Mouse (Mus musculus) stomach, postnatal 0 days (tissue): ENCODE measurements around the gene Idh3a. TPM values are rescaled to one million over a fixed set of nuclear protein-coding genes. Genes with fewer than 3 reads are reported as not detected.
A peak's percentile ranks its signal among the peaks of the same experiment; 100 is the strongest.

Experiments used
- ATAC-seq: fragments of 200-750 bp; cut with Nextera tagmentation; 2 replicates; pipeline ENCODE4 v1.8.0; 2017; ENCODE audit not compliant: low FRiP score, low TSS enrichment
- DNase-seq: peaks from one replicate; pipeline ENCODE4 v3.0.0-alpha.2; 2016; ENCODE audit warnings: low spot score
- H3K27ac ChIP-seq: fragments of 300-500 bp; sonication (generic); replicated peaks from 2 replicates; pipeline ENCODE4 v1.5.1; 2014; ENCODE audit warnings: mild to moderate bottlenecking, control low read depth
- H3K27me3 ChIP-seq: fragments of 300-500 bp; sonication (generic); 2 replicates; pipeline ENCODE4 v1.6.1; 2014; ENCODE audit warnings: low read length; ENCODE audit not compliant: control insufficient read depth, insufficient read depth
- H3K36me3 ChIP-seq: fragments of 300-500 bp; sonication (generic); 2 replicates; pipeline ENCODE4 v1.6.1; 2014; ENCODE audit warnings: low read length, mixed read lengths; ENCODE audit not compliant: control insufficient read depth, insufficient read depth
- H3K4me1 ChIP-seq: fragments of 300-500 bp; sonication (generic); replicated peaks from 2 replicates; pipeline ENCODE4 v1.6.1; 2014; ENCODE audit warnings: antibody characterized with exemption; ENCODE audit not compliant: control insufficient read depth, insufficient read depth
- H3K4me2 ChIP-seq: fragments of 300-500 bp; sonication (generic); replicated peaks from 2 replicates; pipeline ENCODE4 v1.6.1; 2014; ENCODE audit warnings: low read depth, mild to moderate bottlenecking, control low read depth, moderate library complexity
- H3K4me3 ChIP-seq: fragments of 300-500 bp; sonication (generic); 2 replicates; pipeline ENCODE4 v1.5.1; 2014; ENCODE audit warnings: low read depth, low read length, control low read depth
- H3K9ac ChIP-seq: fragments of 300-500 bp; sonication (generic); 2 replicates; pipeline ENCODE4 v1.6.1; 2014; ENCODE audit warnings: mild to moderate bottlenecking, low read length, control low read depth, mixed read lengths
- H3K9me3 ChIP-seq: fragments of 300-500 bp; sonication (generic); 2 replicates; pipeline ENCODE4 v1.6.1; 2016; ENCODE audit warnings: low read length; ENCODE audit not compliant: control insufficient read depth
- CTCF ChIP-seq: IDR thresholded peaks from 2 replicates; pipeline ENCODE4 v1.5.1; 2016; ENCODE audit warnings: antibody characterized with exemption, low read depth, mild to moderate bottlenecking, moderate library complexity
- EP300 ChIP-seq: optimal IDR thresholded peaks from 2 replicates; pipeline ENCODE3; 2016; ENCODE audit warnings: antibody characterized with exemption
- WGBS: fragments of 180-500 bp; shearing (Covaris S2); extraction: QIAGEN DNeasy Blood & Tissue Kit; methylation state at CpG from one replicate; pipeline ENCODE4 v1.1.7; 2014; 5-methylcytosine and 5-hydroxymethylcytosine counted together
- polyA plus RNA-seq: library from polyadenylated mRNA; unstranded; fragments of >200 nt; fragmentation: Nextera tagmentation; extraction: Ambion mirVana; gene quantifications from 2 replicates; pipeline ENCODE4 v1.2.1, GENCODE M21; 2015

Gene Idh3a
- 105 TPM in 2 replicates for polyA plus RNA-seq

DNA sequence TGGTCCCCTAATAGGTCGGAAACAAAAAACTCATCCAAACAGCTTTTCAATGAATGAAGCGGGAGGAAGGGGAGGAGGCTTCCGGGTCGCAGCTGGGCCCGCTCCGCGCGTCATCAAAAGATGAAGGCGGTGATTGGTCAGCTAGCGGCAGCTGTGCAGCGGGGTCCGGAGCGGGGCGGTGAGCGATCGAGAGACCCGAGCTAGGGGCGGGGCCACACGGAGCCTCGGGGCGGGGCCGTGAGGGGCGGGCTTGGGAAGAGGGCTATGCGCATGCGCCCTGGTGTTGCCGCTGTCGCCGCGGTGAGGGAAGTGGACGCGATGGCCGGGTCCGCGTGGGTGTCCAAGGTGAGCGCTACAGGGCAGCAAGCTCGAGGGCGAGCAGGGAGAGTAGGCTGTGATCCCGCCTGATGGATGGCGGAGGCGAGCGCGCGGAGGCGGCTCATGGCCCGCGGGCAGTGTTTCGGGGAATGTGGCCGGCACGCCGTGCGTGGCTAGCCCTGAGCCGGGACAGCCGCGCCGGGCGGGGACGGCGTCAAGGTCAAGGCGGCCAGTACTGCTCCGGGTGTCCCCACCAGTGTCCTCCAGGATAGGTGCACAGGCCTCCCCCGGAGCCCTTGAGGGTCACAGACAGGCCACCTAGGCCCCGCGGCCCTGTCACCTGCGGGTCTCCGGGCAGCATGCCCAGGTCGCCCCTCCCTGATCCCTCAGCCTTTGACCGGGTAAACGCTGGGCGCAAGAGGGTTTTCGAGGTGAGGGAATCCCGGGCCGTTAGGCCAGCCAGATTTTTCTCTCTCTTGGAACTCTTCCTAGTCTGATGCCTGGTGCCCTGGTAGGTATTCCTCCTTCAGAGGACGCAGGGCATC, at the start of gene Idh3a:
Idh3a (plus strand) TSS at position 136 of the 863 bp plus-strand sequence.
- no peaks in the 10 kb centered on the region for H3K4me1 ChIP-seq
- H3K27me3 ChIP-seq, result no peaks in the 10 kb centered on the region
- no peaks in the 10 kb centered on the region for H3K9me3 ChIP-seq
- WGBS, result under 1% methylated on average over 71 of the region's 73 CpGs
- peak; percentile 99 for ATAC-seq
- H3K9ac ChIP-seq, result peak within 1 kb of the TSS; percentile 81
- DNase-seq, result peak; percentile 98
- H3K36me3 ChIP-seq, result no peaks in the 10 kb centered on the region
- TF ChIP-seq CTCF (no peak), EP300 (no peak)
- H3K4me2 ChIP-seq, result peak within 1 kb of the TSS; percentile 97
- peak within 1 kb of the TSS; percentile 89 for H3K4me3 ChIP-seq
- H3K27ac ChIP-seq, result peak within 1 kb of the TSS; percentile 61; the same call in 1 of the 2 replicates

DNA sequence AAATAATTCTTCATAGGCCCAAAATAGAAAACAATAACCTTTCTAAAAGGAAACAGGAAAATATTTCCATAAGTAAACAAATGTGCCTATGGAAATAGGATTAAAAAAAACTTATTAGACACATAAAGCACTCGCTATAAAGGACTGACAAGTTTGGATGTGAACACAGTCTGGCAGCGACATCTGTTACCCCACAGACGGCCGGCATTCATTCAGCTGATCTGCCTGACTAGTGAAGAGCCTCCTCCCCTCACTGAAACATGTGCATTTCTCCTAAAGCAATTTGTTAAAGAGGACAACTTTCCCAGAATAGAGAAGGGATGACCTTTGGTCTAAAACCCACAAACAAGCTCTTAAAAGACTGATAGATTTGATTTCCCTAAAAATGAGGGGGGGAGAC, 49.1 kb upstream of the Idh3a start:
- Histone ChIP-seq H3K27me3 (no peaks in the 10 kb centered on the region), H3K4me1 (no peaks in the 10 kb centered on the region), H3K4me2 (no peak overlapping the region), H3K27ac (no peak overlapping the region), H3K36me3 (no peaks in the 10 kb centered on the region), H3K9me3 (no peaks in the 10 kb centered on the region), H3K9ac (no peak overlapping the region), H3K4me3 (no peak overlapping the region)
- DNase-seq (no peak), ATAC-seq (no peak)
- TF ChIP-seq CTCF (no peak), EP300 (no peak)
- 31% methylated on average over 4 of the region's 4 CpGs for WGBS

DNA sequence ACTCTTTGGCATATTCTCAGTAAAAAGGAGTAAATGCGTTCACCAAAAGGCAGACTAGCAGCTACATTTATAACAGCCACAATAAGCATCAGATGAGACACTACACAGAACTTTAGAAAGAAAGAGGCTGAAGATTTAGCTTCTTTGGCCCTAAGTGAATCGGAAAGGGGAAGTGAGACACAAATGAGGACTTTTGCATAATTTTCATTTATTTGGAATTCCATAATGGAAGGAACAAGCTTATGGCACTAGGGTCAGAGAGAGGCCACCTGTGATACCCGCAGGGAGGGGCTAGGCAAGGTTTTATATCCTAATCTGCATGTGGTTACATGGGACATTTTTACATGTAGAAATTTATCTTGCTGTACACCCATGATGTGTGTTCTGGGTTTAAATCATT, 48.7 kb upstream of the Idh3a start:
- H3K4me1 ChIP-seq, result no peaks in the 10 kb centered on the region
- H3K27me3 ChIP-seq, result no peaks in the 10 kb centered on the region
- no peak overlapping the region for H3K27ac ChIP-seq
- H3K9me3 ChIP-seq, result no peaks in the 10 kb centered on the region
- ATAC-seq (no peak), DNase-seq (no peak)
- H3K4me3 ChIP-seq, result no peak overlapping the region
- H3K9ac ChIP-seq, result no peak overlapping the region
- H3K36me3 ChIP-seq, result no peaks in the 10 kb centered on the region
- 71% methylated on average over 3 of the region's 3 CpGs for WGBS
- no peak overlapping the region for H3K4me2 ChIP-seq
- TF ChIP-seq CTCF, result no peak

DNA sequence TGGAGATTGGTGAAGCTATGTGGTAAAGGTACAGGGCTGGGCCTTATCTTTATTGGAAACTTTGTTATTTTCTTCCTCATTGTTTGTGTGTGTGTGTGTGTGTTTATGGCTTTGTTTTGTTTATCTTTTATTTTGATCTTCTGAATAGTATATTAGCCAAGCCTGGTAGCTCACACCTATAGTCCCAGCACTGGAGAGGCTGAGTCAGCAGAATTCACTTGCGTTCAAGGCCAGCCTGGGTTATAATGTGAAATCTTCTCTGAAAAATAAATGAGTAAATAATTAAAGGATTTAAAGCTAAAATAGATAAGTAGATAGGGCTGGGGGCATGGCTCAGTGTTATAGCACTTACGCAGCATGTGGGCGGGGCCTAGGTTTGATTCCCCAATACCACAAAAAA, 47.9 kb upstream of the Idh3a start:
- Histone ChIP-seq H3K9me3 (no peaks in the 10 kb centered on the region), H3K4me1 (no peaks in the 10 kb centered on the region), H3K36me3 (no peaks in the 10 kb centered on the region), H3K27me3 (no peaks in the 10 kb centered on the region), H3K9ac (no peak overlapping the region), H3K4me3 (no peak overlapping the region), H3K27ac (no peak overlapping the region), H3K4me2 (no peak overlapping the region)
- ATAC-seq (no peak), DNase-seq (no peak)
- WGBS, result 95% methylated on average over 3 of the region's 3 CpGs
- no peak for TF ChIP-seq EP300
- no peak for TF ChIP-seq CTCF

DNA sequence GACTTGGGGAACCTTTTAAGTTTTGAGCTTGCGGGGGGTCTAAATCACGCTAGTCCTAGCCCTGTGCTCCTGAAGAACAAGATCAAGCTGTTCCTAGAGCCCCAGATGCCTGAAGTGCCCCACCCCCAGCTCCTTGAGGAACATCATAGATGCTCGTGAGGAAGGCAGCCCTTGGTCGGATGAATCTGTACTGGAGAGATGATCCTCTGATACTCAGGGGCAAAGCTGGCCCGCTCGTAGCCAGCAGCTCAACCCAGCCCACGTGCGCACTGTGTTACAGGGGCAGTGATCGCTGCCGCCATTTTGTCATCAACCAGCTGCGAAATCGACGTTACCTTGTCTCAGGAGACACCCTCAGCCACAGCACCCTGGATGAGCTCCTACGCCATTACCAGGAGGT, 47.5 kb upstream of the Idh3a start, which contains the start of gene Sh2d7:
Sh2d7 (plus strand) TSS at position 301 of the 400 bp plus-strand sequence.
- H3K36me3 ChIP-seq, result no peaks in the 10 kb centered on the region
- H3K4me3 ChIP-seq, result no peak within 1 kb of the TSS
- H3K27ac ChIP-seq, result no peak within 1 kb of the TSS
- H3K4me1 ChIP-seq, result no peaks in the 10 kb centered on the region
- no peaks in the 10 kb centered on the region for H3K27me3 ChIP-seq
- ATAC-seq, result no peak
- no peak within 1 kb of the TSS for H3K4me2 ChIP-seq
- no peak for DNase-seq
- no peak within 1 kb of the TSS for H3K9ac ChIP-seq
- WGBS, result 93% methylated on average over 14 of the region's 14 CpGs
- H3K9me3 ChIP-seq, result no peaks in the 10 kb centered on the region
- TF ChIP-seq CTCF (no peak), EP300 (no peak)

DNA sequence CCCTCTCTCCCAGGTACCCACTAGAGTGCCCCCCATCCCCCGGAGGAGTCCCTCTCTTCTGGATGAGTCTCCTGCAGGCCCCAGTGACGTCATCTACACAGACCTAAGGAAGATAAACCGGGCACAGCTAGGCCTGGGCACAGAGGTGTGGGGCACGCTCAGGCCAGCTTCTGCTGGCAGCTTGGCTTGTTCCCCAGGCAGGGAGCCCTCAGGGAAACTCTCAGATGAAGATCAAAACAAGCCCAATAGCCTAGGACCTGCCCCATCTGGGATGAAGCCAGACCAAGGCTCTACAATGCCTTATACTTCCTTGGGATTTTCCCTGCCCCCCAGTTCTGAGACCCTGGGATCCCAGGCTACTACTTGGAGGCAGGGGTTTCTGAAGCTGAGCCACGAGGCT, 45.3 kb upstream of the Idh3a start:
- H3K27ac ChIP-seq, result no peak overlapping the region
- 63% methylated on average over 5 of the region's 5 CpGs for WGBS
- H3K27me3 ChIP-seq, result no peaks in the 10 kb centered on the region
- H3K36me3 ChIP-seq, result no peaks in the 10 kb centered on the region
- ATAC-seq (no peak), DNase-seq (no peak)
- no peak overlapping the region for H3K9ac ChIP-seq
- H3K4me1 ChIP-seq, result no peaks in the 10 kb centered on the region
- no peak overlapping the region for H3K4me3 ChIP-seq
- H3K9me3 ChIP-seq, result no peaks in the 10 kb centered on the region
- H3K4me2 ChIP-seq, result no peak overlapping the region
- TF ChIP-seq CTCF (no peak), EP300 (no peak)
